Mouse (Mus musculus) hindbrain, embryonic 10.5 days (tissue): ENCODE results near the gene Zbtb42. TPM values are rescaled to one million over a fixed set of nuclear protein-coding genes. Genes with fewer than 3 reads are reported as not detected.

ENCODE experiments used
- DNase-seq: peaks from one replicate; pipeline ENCODE4 v3.0.0-alpha.2; 2017; ENCODE audit warnings: low spot score
- H3K27ac ChIP-seq: fragments of 300-500 bp; sonication (generic); 2 replicates; pipeline ENCODE4 v1.5.1; 2016; ENCODE audit warnings: mild to moderate bottlenecking, moderate library complexity
- H3K27me3 ChIP-seq: fragments of 300-500 bp; sonication (generic); 2 replicates; pipeline ENCODE4 v1.6.1; 2016; ENCODE audit warnings: mild to moderate bottlenecking; ENCODE audit not compliant: poor library complexity, insufficient read depth, severe bottlenecking
- H3K36me3 ChIP-seq: fragments of 300-500 bp; sonication (generic); 2 replicates; pipeline ENCODE4 v1.6.1; 2016; ENCODE audit warnings: mild to moderate bottlenecking, moderate library complexity
- H3K4me1 ChIP-seq: fragments of 300-500 bp; sonication (generic); replicated peaks from 2 replicates; pipeline ENCODE4 v1.6.1; 2016; ENCODE audit warnings: mild to moderate bottlenecking
- H3K4me3 ChIP-seq: fragments of 300-500 bp; sonication (generic); 2 replicates; pipeline ENCODE4 v1.5.1; 2016; ENCODE audit warnings: mild to moderate bottlenecking, moderate library complexity
- H3K9me3 ChIP-seq: fragments of 300-500 bp; sonication (generic); 2 replicates; pipeline ENCODE4 v1.6.1; 2016; ENCODE audit warnings: mild to moderate bottlenecking, moderate library complexity
- WGBS: fragments of 180-500 bp; shearing (Covaris S2); methylation state at CpG from one replicate; pipeline ENCODE4 v1.1.7; 2016; 5-methylcytosine and 5-hydroxymethylcytosine counted together
- polyA plus RNA-seq: library from polyadenylated mRNA; unstranded; fragments of >200 nt; fragmentation: Nextera tagmentation; extraction: Ambion mirVana; gene quantifications from 2 replicates; pipeline ENCODE4 v1.2.1, GENCODE M21; 2016

Zbtb42 gene
- polyA plus RNA-seq, 1 experiment from 2014 or later, result 10.9 TPM

DNA sequence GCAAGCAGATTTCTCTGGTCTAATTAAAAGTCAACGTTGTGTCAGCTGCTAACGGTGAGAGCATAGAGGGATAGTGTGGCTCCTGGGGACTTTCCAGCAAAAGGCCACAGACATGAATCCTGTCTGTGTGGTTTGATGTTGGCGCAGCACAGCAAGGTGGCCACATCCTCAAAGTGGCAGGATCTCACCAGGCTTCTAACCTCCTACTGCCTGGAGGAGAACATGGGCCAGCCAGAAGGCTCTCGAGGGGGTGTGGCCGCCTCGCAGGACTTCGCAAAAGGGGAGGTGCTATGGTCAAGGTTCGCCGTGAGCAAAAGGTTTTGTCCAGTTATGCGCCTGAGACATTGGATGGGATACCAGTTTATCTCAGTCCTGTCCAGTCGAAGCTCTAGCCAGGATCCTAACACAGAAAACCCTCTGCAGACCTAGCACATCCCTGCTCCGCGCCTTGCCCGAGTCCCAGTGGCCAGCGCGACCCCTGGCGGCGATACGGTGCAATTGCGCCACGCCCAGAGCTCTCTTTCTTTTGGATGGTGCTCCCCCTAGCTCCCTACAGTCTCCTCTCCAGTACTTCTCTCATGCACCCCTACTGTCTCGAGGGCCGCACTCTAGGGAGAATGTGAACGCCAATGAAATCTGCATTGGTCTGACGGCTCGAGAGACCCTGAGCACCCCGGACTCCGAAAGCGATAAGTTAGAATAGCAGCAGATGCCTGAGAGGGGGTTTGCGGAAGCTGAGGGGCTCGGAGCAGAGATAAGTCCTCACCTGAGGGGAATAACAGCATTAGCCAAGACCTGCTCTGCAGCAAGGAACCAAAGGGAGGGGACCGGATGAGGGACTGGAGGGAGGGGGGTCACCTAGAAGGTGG, 28.3 kb downstream of the Zbtb42 start:
- peak; percentile 91 for DNase-seq
- no peaks in the 10 kb centered on the region for H3K36me3 ChIP-seq
- peaks cover 12% of the 10 kb centered on the region for H3K4me1 ChIP-seq
- peak overlapping the region; percentile 35 for H3K27ac ChIP-seq
- H3K9me3 ChIP-seq, result no peaks in the 10 kb centered on the region
- peaks cover 58% of the 10 kb centered on the region for H3K27me3 ChIP-seq
- H3K4me3 ChIP-seq, result peak overlapping the region; percentile 27
- WGBS, result 15% methylated on average over 32 of the region's 32 CpGs

DNA sequence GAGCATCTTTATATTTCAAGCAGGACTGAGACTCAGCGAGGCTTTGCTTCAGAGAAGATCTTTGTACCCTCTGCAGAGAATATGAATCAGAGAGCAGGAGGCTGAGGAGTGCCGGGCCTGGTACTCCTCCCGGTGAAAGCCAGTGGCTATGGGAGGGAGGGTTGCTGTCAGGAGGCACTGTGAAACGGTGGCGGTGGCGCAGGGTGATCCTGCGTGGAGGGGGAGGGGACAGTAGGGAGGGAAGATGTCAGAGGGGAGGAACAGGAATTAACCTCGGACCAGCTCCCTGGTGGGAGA, 28.9 kb downstream of the Zbtb42 start:
- H3K36me3 ChIP-seq, result no peaks in the 10 kb centered on the region
- peak overlapping the region; percentile 35 for H3K27ac ChIP-seq
- peaks cover 12% of the 10 kb centered on the region for H3K4me1 ChIP-seq
- 19% methylated on average over 8 of the region's 8 CpGs for WGBS
- no peak for DNase-seq
- no peaks in the 10 kb centered on the region for H3K9me3 ChIP-seq
- no peak overlapping the region; the same call in 1 of the 2 replicates for H3K4me3 ChIP-seq
- H3K27me3 ChIP-seq, result peaks cover 52% of the 10 kb centered on the region

- H3K27ac ChIP-seq, result no peak overlapping the region
- H3K4me1 ChIP-seq, result no peaks in the 10 kb centered on the region
- H3K9me3 ChIP-seq, result no peaks in the 10 kb centered on the region
- H3K4me3 ChIP-seq, result no peak overlapping the region
- no peak for DNase-seq
- peaks cover 9% of the 10 kb centered on the region for H3K27me3 ChIP-seq
- 76% methylated on average over 3 of the region's 3 CpGs for WGBS
- H3K36me3 ChIP-seq, result no peaks in the 10 kb centered on the region
Observed at GRCm38 (mm10) chr12:112713984-112714383, 35.4 kb downstream of the Zbtb42 start.

DNA sequence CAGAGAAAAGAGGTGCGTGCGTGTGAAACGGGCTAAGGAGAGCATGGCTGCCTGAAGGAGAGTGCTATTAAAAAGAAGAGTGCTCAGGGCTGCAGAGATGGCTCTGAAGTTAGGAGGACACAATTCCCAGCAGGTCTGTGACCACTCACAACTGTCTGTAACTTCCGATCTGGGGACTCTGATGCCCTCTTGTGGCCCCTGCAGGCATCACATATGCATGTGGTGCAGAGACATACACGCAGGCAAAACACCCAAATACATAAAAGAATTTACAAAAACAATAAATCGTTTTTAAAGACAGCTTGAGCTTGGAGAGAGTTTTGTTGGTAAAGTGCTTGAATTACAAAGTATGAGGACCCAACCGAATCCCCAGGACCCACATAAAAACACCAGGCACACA, 38.5 kb downstream of the Zbtb42 start:
- H3K4me1 ChIP-seq, result peaks cover 12% of the 10 kb centered on the region
- H3K36me3 ChIP-seq, result no peaks in the 10 kb centered on the region
- no peak overlapping the region for H3K27ac ChIP-seq
- DNase-seq, result peak; percentile 57
- 32% methylated on average over 7 of the region's 7 CpGs for WGBS
- H3K9me3 ChIP-seq, result no peaks in the 10 kb centered on the region
- H3K4me3 ChIP-seq, result no peak overlapping the region
- peaks cover 32% of the 10 kb centered on the region for H3K27me3 ChIP-seq

DNA sequence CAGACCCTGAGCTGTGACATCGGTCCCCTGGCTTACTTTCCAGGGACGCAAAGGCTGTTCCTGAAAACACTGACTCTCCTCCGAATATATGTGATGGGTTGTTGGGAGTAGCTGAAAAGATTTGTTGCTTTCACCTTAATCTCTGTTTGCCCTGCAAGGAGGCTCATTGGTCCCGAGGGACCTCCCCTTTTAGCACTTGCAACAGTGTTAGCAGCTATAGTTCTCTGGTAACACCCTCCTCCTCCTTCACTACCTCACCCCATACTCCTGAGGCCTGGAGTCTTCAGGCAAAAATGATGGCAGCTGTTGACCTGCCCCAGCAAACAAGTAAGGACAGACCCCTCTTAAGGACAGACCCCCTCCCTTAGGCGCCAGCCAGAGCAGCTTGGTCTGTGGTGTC, 40.4 kb downstream of the Zbtb42 start:
- Histone ChIP-seq H3K4me3 (no peak overlapping the region), H3K27me3 (peaks cover 50% of the 10 kb centered on the region), H3K4me1 (peaks cover 25% of the 10 kb centered on the region), H3K36me3 (no peaks in the 10 kb centered on the region), H3K27ac (no peak overlapping the region), H3K9me3 (no peaks in the 10 kb centered on the region)
- DNase-seq, result no peak
- 65% methylated on average over 5 of the region's 5 CpGs for WGBS

DNA sequence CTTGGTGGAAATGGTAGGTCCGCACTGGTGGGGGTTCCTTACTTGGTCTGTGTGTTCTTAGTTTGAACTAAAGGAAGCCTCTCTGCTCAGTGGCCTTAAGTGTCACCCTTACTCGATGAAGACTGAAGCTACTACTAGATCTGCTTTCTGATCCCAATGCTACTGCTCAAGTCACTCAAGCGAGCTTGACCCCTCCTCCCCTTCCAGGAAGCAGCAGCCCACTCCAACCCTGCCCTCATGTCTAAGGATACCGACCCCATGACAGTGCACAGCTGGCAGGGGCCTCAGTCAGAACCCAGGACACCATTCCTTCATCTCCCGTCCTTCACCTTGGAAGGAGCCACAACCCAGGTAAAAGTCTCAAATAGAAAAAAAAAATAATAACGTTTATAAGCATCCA, 41.6 kb downstream of the Zbtb42 start, which contains the start of gene Cep170b:
Gene Cep170b (plus strand): TSS at position 240 of the 400 bp plus-strand sequence.
- 68% methylated on average over 6 of the region's 6 CpGs for WGBS
- H3K27ac ChIP-seq, result peak within 1 kb of the TSS; percentile 84; the same call in 1 of the 2 replicates
- H3K9me3 ChIP-seq, result no peaks in the 10 kb centered on the region
- peak within 1 kb of the TSS; percentile 87 for H3K4me3 ChIP-seq
- no peak for DNase-seq
- peaks cover 52% of the 10 kb centered on the region for H3K27me3 ChIP-seq
- H3K36me3 ChIP-seq, result no peaks in the 10 kb centered on the region
- H3K4me1 ChIP-seq, result peaks cover 29% of the 10 kb centered on the region

DNA sequence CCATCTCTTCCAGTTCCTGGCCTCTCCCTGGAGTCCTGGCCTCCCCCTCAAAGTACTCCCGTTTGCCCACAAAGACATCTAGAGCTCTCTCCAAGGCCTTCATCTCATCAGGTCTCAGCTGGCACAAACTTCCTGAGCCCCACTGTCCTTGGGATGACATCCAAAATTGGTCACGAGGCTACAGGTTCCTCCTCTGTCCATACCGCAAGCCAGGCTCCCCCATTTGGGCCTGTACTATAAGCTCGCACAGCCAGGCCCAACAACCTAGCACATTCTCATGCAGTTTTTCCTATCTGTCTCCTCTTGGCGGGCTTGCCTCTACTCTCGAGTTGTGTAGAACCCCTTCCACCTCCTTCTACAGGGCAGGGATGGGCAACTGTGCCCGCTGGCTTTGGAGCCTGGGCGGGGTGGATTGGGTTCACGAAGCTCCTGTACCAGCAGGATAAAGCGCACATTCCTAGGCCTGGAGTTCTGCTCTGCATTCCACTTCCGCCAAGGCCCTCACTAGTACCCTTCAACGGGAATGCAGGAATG, 42.3 kb downstream of the Zbtb42 start:
- no peak for DNase-seq
- H3K4me3 ChIP-seq, result peak overlapping the region; percentile 87
- WGBS, result 34% methylated on average over 12 of the region's 12 CpGs
- peaks cover 29% of the 10 kb centered on the region for H3K4me1 ChIP-seq
- peaks cover 52% of the 10 kb centered on the region for H3K27me3 ChIP-seq
- H3K9me3 ChIP-seq, result no peaks in the 10 kb centered on the region
- no peaks in the 10 kb centered on the region for H3K36me3 ChIP-seq
- H3K27ac ChIP-seq, result peak overlapping the region; percentile 84; the same call in 1 of the 2 replicates

GRCm38 (mm10) chr12:112721424-112722239, 43.0 kb downstream of the Zbtb42 start:
- H3K4me3 ChIP-seq, result peak overlapping the region; percentile 87
- H3K9me3 ChIP-seq, result no peaks in the 10 kb centered on the region
- WGBS, result 1% methylated on average over 54 of the region's 69 CpGs
- DNase-seq, result peak; percentile 69
- H3K4me1 ChIP-seq, result peaks cover 29% of the 10 kb centered on the region
- peak overlapping the region; percentile 84 for H3K27ac ChIP-seq
- 0 out of 2 replicates have a peak, but pooled peaks cover 2% of the 10 kb centered on the region for H3K36me3 ChIP-seq
- peaks cover 52% of the 10 kb centered on the region for H3K27me3 ChIP-seq

GRCm38 (mm10) chr12:112722240-112723027, 43.8 kb downstream of the Zbtb42 start:
- under 1% methylated on average over 74 of the region's 75 CpGs for WGBS

DNA sequence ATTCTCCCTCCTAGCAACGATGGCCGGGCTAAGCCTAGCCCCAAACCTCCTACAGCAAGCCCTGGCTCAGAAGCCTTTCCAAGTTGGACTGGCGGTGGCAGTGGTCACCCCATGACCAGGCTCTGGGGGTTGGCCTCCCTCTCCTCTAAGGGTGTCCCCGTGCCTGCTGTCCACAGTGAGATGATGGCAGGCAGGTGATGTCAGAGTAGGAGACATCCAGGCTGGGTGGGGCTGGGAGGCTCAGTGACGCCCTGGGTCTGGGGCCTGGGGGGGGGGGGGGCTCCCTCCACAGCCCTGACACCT, 44.4 kb downstream of the Zbtb42 start:
- H3K9me3 ChIP-seq, result no peaks in the 10 kb centered on the region
- H3K27me3 ChIP-seq, result peaks cover 52% of the 10 kb centered on the region
- H3K27ac ChIP-seq, result peak overlapping the region; percentile 84
- no peak for DNase-seq
- H3K4me1 ChIP-seq, result peaks cover 29% of the 10 kb centered on the region
- 0 out of 2 replicates have a peak, but pooled peaks cover 4% of the 10 kb centered on the region for H3K36me3 ChIP-seq
- 11% methylated on average over 5 of the region's 5 CpGs for WGBS
- peak overlapping the region; percentile 87 for H3K4me3 ChIP-seq

More at GRCm38 (mm10) chr12:112722240-112723027, 43.8 kb downstream of the Zbtb42 start:
- Histone ChIP-seq H3K36me3 (0 out of 2 replicates have a peak, but pooled peaks cover 4% of the 10 kb centered on the region), H3K4me3 (peak overlapping the region; percentile 87), H3K4me1 (peaks cover 29% of the 10 kb centered on the region), H3K27me3 (peaks cover 52% of the 10 kb centered on the region), H3K9me3 (no peaks in the 10 kb centered on the region), H3K27ac (peak overlapping the region; percentile 84)
- peak; percentile 47 for DNase-seq

DNA sequence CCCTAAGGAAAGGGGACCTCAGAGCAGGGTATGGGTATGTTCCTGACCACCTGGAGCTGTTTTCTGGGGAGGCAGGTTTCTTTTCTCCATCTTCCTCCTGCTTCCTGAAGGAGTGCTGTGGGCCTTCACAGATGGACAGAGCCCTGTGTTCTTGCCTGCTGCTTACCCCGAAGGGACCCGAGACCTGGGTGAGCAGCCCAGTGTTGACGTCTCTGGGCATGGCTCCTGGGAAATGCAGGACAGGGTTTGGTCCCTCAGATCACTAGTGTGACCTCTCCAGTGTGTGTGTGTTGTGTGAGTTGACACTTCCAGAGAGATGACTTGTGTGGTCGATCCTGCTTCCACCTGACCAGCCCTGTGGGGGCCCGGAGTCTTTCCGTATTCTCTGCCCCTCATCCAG, 44.8 kb downstream of the Zbtb42 start:
- peaks cover 52% of the 10 kb centered on the region for H3K27me3 ChIP-seq

More for the DNA sequence above, 44.8 kb downstream of the Zbtb42 start:
- H3K9me3 ChIP-seq, result no peaks in the 10 kb centered on the region
- no peak for DNase-seq
- 82% methylated on average over 6 of the region's 6 CpGs for WGBS
- H3K4me3 ChIP-seq, result peak overlapping the region; percentile 87; the same call in 1 of the 2 replicates
- peaks cover 29% of the 10 kb centered on the region for H3K4me1 ChIP-seq
- 0 out of 2 replicates have a peak, but pooled peaks cover 4% of the 10 kb centered on the region for H3K36me3 ChIP-seq
- no peak overlapping the region for H3K27ac ChIP-seq
